Mouse (Mus musculus): Measurements from ENCODE around the gene H3f3b.

Gene H3f3b

GRCm38 (mm10) chr11:116027756-116028155 is at the start of gene H3f3b:
TSS of gene H3f3b (minus strand) at chr11:116027962.
- DNase-seq (ENCODE audit: low read depth, low spot score) = no peak

- DNase-seq (ENCODE audit: low read depth, low spot score) = no peak
These were observed 49.1 kb upstream of the H3f3b start for GRCm38 (mm10) chr11:116076836-116077235.

DNA sequence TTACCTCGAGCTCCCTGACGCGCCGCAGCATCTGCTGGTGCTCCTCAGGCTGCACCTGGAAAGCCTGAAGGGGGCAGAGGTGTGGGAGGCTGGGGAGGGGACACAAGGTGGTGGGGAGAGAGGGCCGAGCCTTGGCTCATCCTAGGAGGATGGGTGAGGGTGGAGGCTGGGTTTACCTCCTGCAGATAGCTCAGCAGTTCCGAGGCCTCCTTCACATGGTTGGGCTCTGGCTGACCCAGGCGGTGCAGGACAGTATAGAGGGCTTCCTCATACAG is 48.4 kb upstream of the H3f3b start:
- DNase-seq (ENCODE audit: low read depth, low spot score) = no peak

DNA sequence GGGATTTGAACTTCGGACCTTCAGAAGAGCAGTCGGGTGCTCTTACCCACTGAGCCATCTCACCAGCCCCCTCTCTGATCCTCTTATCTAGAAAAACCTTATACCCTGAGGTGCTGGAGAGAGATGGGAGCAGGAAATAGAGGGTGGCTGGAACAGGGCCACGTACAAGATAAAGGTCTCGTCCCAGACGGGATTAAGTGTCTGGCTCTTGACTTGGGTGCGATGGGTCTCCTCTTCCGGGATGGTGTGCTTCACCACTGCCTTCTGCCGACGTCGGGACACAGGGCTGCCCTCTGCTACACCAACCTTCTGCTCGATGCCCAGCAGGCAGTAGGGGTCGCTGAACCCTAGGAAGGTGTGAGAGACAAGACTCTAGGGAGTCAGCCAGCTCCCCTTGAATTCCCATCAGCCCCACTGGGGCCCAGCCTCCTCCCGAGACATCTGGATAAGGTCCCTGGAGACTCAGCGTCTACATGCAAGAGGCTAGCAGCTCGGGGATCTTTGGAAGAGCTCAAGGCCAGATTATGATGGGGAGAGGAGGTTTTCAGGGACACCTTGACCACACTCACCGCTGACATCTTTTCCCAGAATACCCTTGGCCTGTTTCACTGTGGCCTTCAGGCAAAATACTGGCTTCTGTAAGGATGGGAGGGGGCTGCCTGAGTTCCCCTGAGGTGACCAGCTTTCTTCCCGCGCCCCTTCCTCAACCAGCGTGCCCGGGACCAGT is 47.9 kb upstream of the H3f3b start:
- DNase-seq (ENCODE audit: low read depth, low spot score) = no peak

- no peak for DNase-seq (ENCODE audit: low read depth, low spot score)
These were observed 46.8 kb upstream of the H3f3b start for GRCm38 (mm10) chr11:116074436-116074991.

DNA sequence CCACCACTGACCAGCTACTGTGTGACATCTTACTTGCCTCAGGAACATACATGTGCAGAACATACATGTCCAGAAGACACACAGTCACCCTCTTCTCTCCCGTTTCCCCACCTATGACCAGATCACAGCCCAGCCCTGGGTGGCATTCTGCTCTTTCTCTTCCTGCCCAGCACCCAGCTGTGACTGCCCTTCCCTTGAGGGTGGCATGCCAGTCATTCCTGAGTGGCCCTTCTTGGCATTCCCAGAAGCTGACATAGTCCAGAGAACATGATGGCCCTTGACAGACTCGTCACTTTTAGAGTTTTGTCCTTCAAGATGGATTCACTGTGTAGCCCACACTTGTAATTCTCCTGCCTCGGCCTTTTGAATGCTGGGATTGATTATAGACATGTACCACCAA is 44.8 kb upstream of the H3f3b start:
- DNase-seq (ENCODE audit: low read depth, low spot score) = no peak

GRCm38 (mm10) chr11:116071510-116071909 is 43.7 kb upstream of the H3f3b start:
- no peak for DNase-seq (ENCODE audit: low read depth, low spot score)

- DNase-seq (ENCODE audit: low read depth, low spot score) = no peak
These were observed 37.6 kb upstream of the H3f3b start for GRCm38 (mm10) chr11:116065345-116065744.

DNA sequence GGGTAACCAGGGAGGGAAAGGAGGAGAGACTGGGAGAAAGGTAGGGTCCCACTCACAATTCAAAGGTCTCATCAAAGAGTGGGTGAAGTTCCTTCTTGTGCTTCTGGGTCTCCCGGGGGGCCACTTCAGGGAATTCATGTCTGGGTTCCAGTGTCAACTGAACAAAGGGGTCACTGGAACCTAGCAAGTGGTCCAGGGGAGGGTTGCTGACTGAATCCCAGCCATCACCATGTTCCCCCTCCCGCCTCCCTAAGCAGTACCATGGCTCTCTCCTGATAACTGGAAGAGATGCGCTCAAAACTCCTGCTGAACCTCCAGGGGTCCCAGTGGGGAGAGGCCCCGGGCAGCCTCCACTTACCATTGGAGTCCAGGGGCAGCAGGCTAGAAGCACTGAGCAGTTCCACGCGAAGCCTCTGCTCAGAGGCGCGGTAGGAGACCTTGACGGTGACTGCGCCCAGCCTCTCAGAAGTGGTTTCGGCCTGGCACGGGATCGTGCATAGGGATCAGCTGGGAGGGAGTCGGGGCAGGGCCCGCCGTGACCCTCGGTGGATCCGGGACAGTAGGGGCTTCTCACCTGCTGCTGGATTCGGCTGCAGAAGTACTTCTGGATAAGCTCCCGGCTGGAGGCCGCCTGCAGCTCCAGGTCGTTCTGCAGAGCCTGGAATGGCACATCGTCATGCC is 36.6 kb upstream of the H3f3b start:
- DNase-seq (ENCODE audit: low read depth, low spot score) = no peak

DNA sequence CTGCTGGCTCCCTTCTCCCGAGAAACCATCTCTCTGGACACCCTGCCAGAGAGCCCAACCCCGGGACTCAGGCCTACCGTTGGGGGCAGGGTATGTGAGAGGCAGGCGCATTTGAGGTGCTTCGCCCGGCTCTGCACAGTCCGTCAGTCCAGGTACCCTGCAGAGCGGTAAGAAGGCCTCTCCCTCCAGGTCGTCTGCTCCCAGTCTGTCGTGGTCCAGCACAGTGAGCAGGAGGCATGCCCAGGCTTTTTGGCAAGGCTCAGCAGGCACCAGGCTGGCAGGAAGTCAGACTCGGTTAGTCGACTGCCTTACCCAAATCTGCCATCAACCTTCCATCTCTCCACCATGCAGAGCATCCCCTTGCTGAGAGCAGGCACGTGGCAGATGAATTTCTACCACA is 35.8 kb upstream of the H3f3b start:
- no peak for DNase-seq (ENCODE audit: low read depth, low spot score)

- no peak for DNase-seq (ENCODE audit: low read depth, low spot score)
These were observed 34.8 kb upstream of the H3f3b start for GRCm38 (mm10) chr11:116062521-116062920.

DNA sequence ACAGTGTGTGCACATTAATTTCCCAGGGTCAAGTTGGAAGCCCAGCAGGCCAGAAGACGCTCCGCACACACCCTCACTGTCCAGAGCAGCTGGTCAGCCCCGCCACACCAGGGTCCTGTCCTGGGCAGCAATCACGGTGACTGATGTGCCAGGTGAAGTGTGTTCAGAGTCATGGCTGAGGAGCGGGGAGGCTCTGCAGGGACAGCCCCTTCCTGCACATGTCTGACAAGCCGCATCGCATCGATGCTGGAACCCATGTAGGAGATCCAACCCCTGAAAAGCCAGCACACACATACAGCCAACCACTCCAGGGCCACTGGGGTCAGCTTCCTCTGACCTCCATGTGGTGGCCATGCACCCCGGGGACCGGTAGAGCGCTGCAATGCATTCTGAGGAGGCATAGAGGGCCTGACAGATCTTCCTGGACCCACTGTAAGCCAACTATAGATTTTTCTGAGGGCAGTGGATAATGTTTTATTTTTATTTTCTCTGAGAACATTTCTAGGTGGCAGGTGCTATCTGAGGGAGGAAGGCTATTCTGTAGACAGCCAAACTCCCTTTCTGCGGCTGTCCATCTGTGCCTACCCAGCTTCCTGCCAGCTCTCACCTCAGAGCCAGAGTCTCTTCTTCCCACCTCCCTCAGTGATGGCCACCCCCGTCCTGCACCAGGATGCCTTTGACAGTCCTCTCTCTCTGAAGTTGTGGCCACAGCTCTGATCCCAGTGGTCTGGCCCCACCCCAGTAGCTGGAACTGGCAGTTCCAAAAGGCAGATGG is 34.1 kb upstream of the H3f3b start:
- no peak for DNase-seq (ENCODE audit: low read depth, low spot score)

- no peak for DNase-seq (ENCODE audit: low read depth, low spot score)
These were observed 32.8 kb upstream of the H3f3b start for GRCm38 (mm10) chr11:116060596-116060995.

DNA sequence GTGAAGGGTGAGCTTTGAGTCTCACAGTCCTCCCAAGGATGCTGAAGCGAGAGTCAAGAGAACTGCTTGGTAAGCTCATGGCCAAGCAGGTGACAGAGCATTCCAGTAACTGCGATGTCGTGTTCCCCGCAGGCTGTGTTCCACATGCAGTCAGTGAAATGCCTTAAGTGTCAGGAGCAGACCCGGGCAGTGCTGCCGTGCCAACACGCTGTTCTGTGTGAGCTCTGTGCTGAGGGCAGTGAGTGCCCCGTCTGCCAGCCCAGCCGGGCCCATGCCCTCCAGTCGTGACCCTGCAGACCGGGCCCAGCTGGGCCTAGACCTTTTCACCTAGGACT is 31.9 kb upstream of the H3f3b start:
- DNase-seq (ENCODE audit: low read depth, low spot score) = no peak

GRCm38 (mm10) chr11:116058868-116059690 is 31.3 kb upstream of the H3f3b start:
- DNase-seq (ENCODE audit: low read depth, low spot score) = no peak

DNA sequence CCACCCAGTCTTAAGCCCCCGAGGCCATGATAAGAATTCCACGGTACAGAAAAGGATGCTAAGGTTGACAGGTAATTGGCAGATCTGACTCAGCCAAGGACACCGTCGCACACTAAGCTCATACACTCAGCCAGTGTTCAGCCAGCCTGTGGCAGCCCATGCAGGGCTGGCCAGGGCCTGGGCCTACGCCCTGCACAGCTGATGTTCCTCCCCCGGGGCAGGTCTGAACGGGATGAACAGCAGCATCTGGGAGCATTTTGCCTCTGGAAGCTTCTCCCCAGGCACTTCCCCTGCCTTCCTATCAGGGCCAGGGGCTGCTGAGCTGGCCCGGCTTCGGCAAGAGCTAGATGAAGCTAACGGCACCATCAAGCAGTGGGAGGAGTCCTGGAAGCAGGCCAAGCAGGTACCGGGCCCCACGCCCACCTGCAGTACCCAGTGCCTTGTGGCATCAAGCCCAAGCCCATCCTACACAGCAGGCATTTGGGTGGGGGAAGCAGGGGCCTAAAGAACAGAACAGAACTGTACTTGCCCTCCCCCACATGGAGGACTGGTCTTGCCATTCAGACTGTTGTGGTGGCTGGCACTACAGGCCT is 30.4 kb upstream of the H3f3b start:
- no peak for DNase-seq (ENCODE audit: low read depth, low spot score)

DNA sequence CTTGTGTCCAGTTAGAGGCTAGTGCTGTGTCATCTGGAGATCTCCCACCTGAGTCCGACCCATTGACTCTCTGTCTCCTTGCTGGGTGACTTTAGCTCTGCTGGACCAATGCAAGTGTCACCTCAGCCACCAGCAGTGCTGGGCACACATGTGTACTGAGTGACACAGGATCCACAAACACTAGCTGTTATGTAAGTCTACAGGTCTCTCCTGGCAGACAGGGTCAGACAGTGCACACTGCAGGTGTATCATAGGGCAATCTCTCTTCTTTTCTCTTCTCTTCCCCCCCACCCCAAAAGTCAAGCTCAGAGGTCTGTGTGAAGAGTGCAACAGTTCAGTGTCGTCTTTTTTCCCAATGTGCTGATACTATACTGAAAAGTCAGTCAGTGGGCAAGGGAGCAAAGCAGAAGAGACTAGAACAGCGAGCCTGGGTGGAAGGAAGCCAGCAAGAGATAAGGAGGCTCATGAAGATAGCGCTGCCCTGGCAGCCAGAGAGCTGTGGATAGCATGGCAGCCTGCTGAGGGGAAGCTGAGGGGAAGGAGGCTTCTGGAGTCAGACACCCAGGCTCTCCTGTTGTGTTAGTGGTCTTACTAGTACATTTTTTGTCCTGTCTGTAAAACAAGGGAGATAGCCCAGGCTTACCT is 29.6 kb upstream of the H3f3b start:
- DNase-seq (ENCODE audit: low read depth, low spot score) = no peak

- DNase-seq (ENCODE audit: low read depth, low spot score) = no peak
These were observed 28.1 kb upstream of the H3f3b start for GRCm38 (mm10) chr11:116055873-116056272.

GRCm38 (mm10) chr11:116053510-116054229 is 25.9 kb upstream of the H3f3b start:
- DNase-seq (ENCODE audit: low read depth, low spot score) = no peak

- no peak for DNase-seq (ENCODE audit: low read depth, low spot score)
These were observed 22.4 kb upstream of the H3f3b start for GRCm38 (mm10) chr11:116050196-116050595.
